15 mouse cellular contexts compared by ENCODE assay signal in genomic region chr1:66228205-66228604, GRCm38 (mm10). TPM values are rescaled to one million over a fixed set of nuclear protein-coding genes. Genes with fewer than 3 reads are reported as not detected.
DNase-seq lines count a peak whose midpoint lies in the region; ATAC-seq and TF ChIP-seq lines count a peak whose summit lies in the region.
"Had no signal": no experiment of that assay in that cellular context is flagged by ENCODE, and none has a peak within 500 bp of the region (broad histone marks: within the 10 kb centered on the region; RNA-seq: fewer than 3 reads in every experiment).

No protein-coding gene starts in this region.

- no peak overlapping the region for H3K27ac ChIP-seq in forebrain, embryonic 11.5 days (ENCODE audit: low read depth, low read length)
- H3K27ac ChIP-seq in forebrain, postnatal 0 days (ENCODE audit: low read depth, low read length) = no peak overlapping the region
- no peak overlapping the region for H3K27ac ChIP-seq in limb, embryonic 11.5 days (replicated peaks; ENCODE audit: low read depth, low read length)
- no peak overlapping the region for H3K27ac ChIP-seq in limb, embryonic 10.5 days
- H3K27ac ChIP-seq in forebrain, embryonic 13.5 days = 0 out of 2 replicates have a peak overlapping the region, but pooled peaks have one; percentile 25
- no peak overlapping the region for H3K27ac ChIP-seq in midbrain, postnatal 0 days (ENCODE audit: low read depth, low read length)
- H3K27ac ChIP-seq: embryonic facial prominence, embryonic 15.5 days had no signal

- H3K9me3 ChIP-seq in forebrain, embryonic 11.5 days (ENCODE audit: control insufficient read depth, low read length) = no peaks in the 10 kb centered on the region
- H3K9me3 ChIP-seq in forebrain, postnatal 0 days (ENCODE audit: low read length) = no peaks in the 10 kb centered on the region
- H3K9me3 ChIP-seq in limb, embryonic 11.5 days (ENCODE audit: control insufficient read depth, low read length) = no peaks in the 10 kb centered on the region
- no peaks in the 10 kb centered on the region for H3K9me3 ChIP-seq in limb, embryonic 10.5 days (replicated peaks)
- H3K9me3 ChIP-seq in forebrain, embryonic 13.5 days (replicated peaks) = no peaks in the 10 kb centered on the region
- H3K9me3 ChIP-seq in midbrain, postnatal 0 days (ENCODE audit: low read length) = no peaks in the 10 kb centered on the region
- H3K9me3 ChIP-seq: embryonic facial prominence, embryonic 15.5 days had no signal

- WGBS in forebrain, embryonic 11.5 days = 64% methylated on average over 3 of the region's 3 CpGs
- 20% methylated on average over 3 of the region's 3 CpGs for WGBS in forebrain, postnatal 0 days
- WGBS in limb, embryonic 11.5 days = 75% methylated on average over 3 of the region's 3 CpGs
- WGBS in limb, embryonic 10.5 days = 92% methylated on average over 3 of the region's 3 CpGs
- WGBS in forebrain, embryonic 13.5 days = 28% methylated on average over 3 of the region's 3 CpGs
- WGBS in midbrain, postnatal 0 days = 63% methylated on average over 3 of the region's 3 CpGs

- H3K4me2 ChIP-seq in forebrain, embryonic 11.5 days (ENCODE audit: low read depth, low read length, severe bottlenecking) = no peak overlapping the region
- no peak overlapping the region for H3K4me2 ChIP-seq in forebrain, postnatal 0 days (ENCODE audit: low read depth)
- no peak overlapping the region for H3K4me2 ChIP-seq in limb, embryonic 11.5 days (ENCODE audit: low read depth, severe bottlenecking)
- no peak overlapping the region for H3K4me2 ChIP-seq in forebrain, embryonic 13.5 days
- no peak overlapping the region for H3K4me2 ChIP-seq in midbrain, postnatal 0 days (ENCODE audit: low read depth, low read length, poor library complexity, severe bottlenecking)
- H3K4me2 ChIP-seq: embryonic facial prominence, embryonic 15.5 days had no signal

- no peak for TF ChIP-seq CTCF in forebrain, postnatal 0 days (IDR thresholded peaks at IDR 0.05; ENCODE audit: low read depth)
- no peak for TF ChIP-seq CTCF in midbrain, postnatal 0 days (IDR thresholded peaks at IDR 0.05)

- DNase-seq in forebrain, embryonic 11.5 days (ENCODE audit: low spot score) = no peak
- DNase-seq in forebrain, postnatal 0 days = no peak
- peak; percentile 12 for DNase-seq in limb, embryonic 11.5 days (ENCODE audit: low spot score)
- DNase-seq in limb, embryonic 10.5 days (ENCODE audit: low spot score) = no peak
- peak; percentile 44 for DNase-seq in midbrain, postnatal 0 days (ENCODE audit: low spot score)
- DNase-seq in spleen, adult 12 weeks (ENCODE audit: low spot score) = no peak
- no peak for DNase-seq in adrenal gland, postnatal 36 days
- DNase-seq: adrenal gland, adult 8-10 months; cerebellum, postnatal 25 days; heart, adult 18-20 months; kidney, adult 11 months; thymus, adult 2 months had no signal

- H3K4me1 ChIP-seq in forebrain, embryonic 11.5 days (replicated peaks; ENCODE audit: control insufficient read depth, insufficient read depth, low read length) = peaks cover 5% of the 10 kb centered on the region; the same call in 1 of the 2 replicates
- H3K4me1 ChIP-seq in forebrain, postnatal 0 days (ENCODE audit: insufficient read depth) = peaks cover 8% of the 10 kb centered on the region; the same call in 1 of the 2 replicates
- H3K4me1 ChIP-seq in limb, embryonic 11.5 days (ENCODE audit: control insufficient read depth, insufficient read depth, low read length) = no peaks in the 10 kb centered on the region
- no peaks in the 10 kb centered on the region for H3K4me1 ChIP-seq in limb, embryonic 10.5 days
- peaks cover 36% of the 10 kb centered on the region for H3K4me1 ChIP-seq in forebrain, embryonic 13.5 days
- 0 out of 2 replicates have a peak, but pooled peaks cover 2% of the 10 kb centered on the region for H3K4me1 ChIP-seq in midbrain, postnatal 0 days (ENCODE audit: insufficient read depth, low read length)

- H3K9ac ChIP-seq in forebrain, embryonic 11.5 days (ENCODE audit: low read length) = no peak overlapping the region
- H3K9ac ChIP-seq in forebrain, postnatal 0 days = no peak overlapping the region
- no peak overlapping the region for H3K9ac ChIP-seq in limb, embryonic 11.5 days (ENCODE audit: low read length)
- no peak overlapping the region for H3K9ac ChIP-seq in forebrain, embryonic 13.5 days
- H3K9ac ChIP-seq in midbrain, postnatal 0 days (replicated peaks; ENCODE audit: low read length, poor library complexity, severe bottlenecking) = no peak overlapping the region
- H3K9ac ChIP-seq: embryonic facial prominence, embryonic 15.5 days had no signal

- no peaks in the 10 kb centered on the region for H3K36me3 ChIP-seq in forebrain, embryonic 11.5 days (ENCODE audit: control insufficient read depth, insufficient read depth, low read length)
- H3K36me3 ChIP-seq in forebrain, postnatal 0 days (ENCODE audit: insufficient read depth) = no peaks in the 10 kb centered on the region
- H3K36me3 ChIP-seq in limb, embryonic 11.5 days (ENCODE audit: control insufficient read depth, insufficient read depth, low read length) = no peaks in the 10 kb centered on the region
- no peaks in the 10 kb centered on the region for H3K36me3 ChIP-seq in limb, embryonic 10.5 days
- no peaks in the 10 kb centered on the region for H3K36me3 ChIP-seq in forebrain, embryonic 13.5 days (ENCODE audit: poor library complexity, severe bottlenecking)
- H3K36me3 ChIP-seq in midbrain, postnatal 0 days (ENCODE audit: insufficient read depth, low read length) = no peaks in the 10 kb centered on the region
- H3K36me3 ChIP-seq: embryonic facial prominence, embryonic 15.5 days had no signal

- H3K27me3 ChIP-seq in forebrain, embryonic 11.5 days (ENCODE audit: control insufficient read depth, insufficient read depth, low read length) = no peaks in the 10 kb centered on the region
- H3K27me3 ChIP-seq in forebrain, postnatal 0 days (ENCODE audit: insufficient read depth, low read length) = no peaks in the 10 kb centered on the region
- H3K27me3 ChIP-seq in limb, embryonic 11.5 days (ENCODE audit: control insufficient read depth, insufficient read depth, low read length) = no peaks in the 10 kb centered on the region
- no peaks in the 10 kb centered on the region for H3K27me3 ChIP-seq in limb, embryonic 10.5 days (ENCODE audit: low read depth, poor library complexity, severe bottlenecking)
- H3K27me3 ChIP-seq in forebrain, embryonic 13.5 days = no peaks in the 10 kb centered on the region
- no peaks in the 10 kb centered on the region for H3K27me3 ChIP-seq in midbrain, postnatal 0 days (ENCODE audit: insufficient read depth, low read length)
- H3K27me3 ChIP-seq: embryonic facial prominence, embryonic 15.5 days had no signal

- ATAC-seq in forebrain, embryonic 11.5 days (replicated peaks; ENCODE audit: low FRiP score) = peak; percentile 75; the same call in 1 of the 2 replicates
- no peak for ATAC-seq in forebrain, postnatal 0 days
- no peak for ATAC-seq in limb, embryonic 11.5 days (ENCODE audit: insufficient number of reproducible peaks, low FRiP score, low TSS enrichment, low read depth)
- peak; percentile 73 for ATAC-seq in forebrain, embryonic 13.5 days
- ATAC-seq in midbrain, postnatal 0 days (ENCODE audit: low FRiP score) = no peak

- no peak overlapping the region for H3K4me3 ChIP-seq in forebrain, embryonic 11.5 days (ENCODE audit: low read depth, low read length)
- H3K4me3 ChIP-seq in forebrain, postnatal 0 days (ENCODE audit: low read depth, low read length) = no peak overlapping the region
- no peak overlapping the region for H3K4me3 ChIP-seq in limb, embryonic 11.5 days (ENCODE audit: low read depth, low read length)
- no peak overlapping the region for H3K4me3 ChIP-seq in limb, embryonic 10.5 days
- H3K4me3 ChIP-seq in forebrain, embryonic 13.5 days = no peak overlapping the region
- H3K4me3 ChIP-seq in midbrain, postnatal 0 days (ENCODE audit: low read depth, low read length) = no peak overlapping the region
- H3K4me3 ChIP-seq: embryonic facial prominence, embryonic 15.5 days had no signal

RNA-seq across cellular contexts. Expression of gene Map2, which starts 53.1 kb away (rescaled TPM):
- 164 and 177 TPM in 2 replicates for polyA plus RNA-seq in forebrain, embryonic 11.5 days (2014; fragmentation: Nextera tagmentation; extraction: Ambion mirVana)
- 1,213 and 1,278 TPM in 2 replicates for total RNA-seq in forebrain, postnatal 0 days (2014; rRNA removed)
- 200 and 291 TPM in 2 replicates for polyA plus RNA-seq in forebrain, postnatal 0 days (2015; fragmentation: Nextera tagmentation; extraction: Ambion mirVana)
- polyA plus RNA-seq in limb, embryonic 11.5 days (2014; fragmentation: Nextera tagmentation; extraction: Ambion mirVana) = 16.5 and 16.6 TPM in 2 replicates
- polyA plus RNA-seq in limb, embryonic 10.5 days (2016; fragmentation: Nextera tagmentation; extraction: Ambion mirVana) = 11.2 and 14.8 TPM in 2 replicates
- polyA plus RNA-seq in forebrain, embryonic 13.5 days (2015; fragmentation: Nextera tagmentation; extraction: Ambion mirVana) = 332 and 364 TPM in 2 replicates
- 1,392 and 1,504 TPM in 2 replicates for total RNA-seq in midbrain, postnatal 0 days (2014; rRNA removed)
- 292 and 341 TPM in 2 replicates for polyA plus RNA-seq in midbrain, postnatal 0 days (2015; fragmentation: Nextera tagmentation; extraction: Ambion mirVana)
- total RNA-seq in adrenal gland, postnatal 36 days (2021) = 10 to 100 TPM; 17.7 to 34.1 TPM
- total RNA-seq: megakaryocyte-erythroid progenitor cell, adult 5-6 weeks had no signal

Comparison
In these comparisons a context has a peak if more than half of its experiments do, and no peak if none do; other contexts are left out.
1. ATAC-seq: peak in forebrain, embryonic 11.5 days (single experiment) and forebrain, embryonic 13.5 days (single experiment); none in forebrain, postnatal 0 days (single experiment), limb, embryonic 11.5 days (single experiment) and midbrain, postnatal 0 days (single experiment).
2. DNase-seq: peak in limb, embryonic 11.5 days (single experiment) and midbrain, postnatal 0 days (single experiment); none in forebrain, embryonic 11.5 days (single experiment), forebrain, postnatal 0 days (single experiment), limb, embryonic 10.5 days (single experiment), spleen, adult 12 weeks (single experiment) and adrenal gland, postnatal 36 days (0 of 2).